Mouse (Mus musculus) gastrocnemius, postnatal 14 days (tissue): Measurements from ENCODE around the gene Gm17521. TPM values are rescaled to one million over a fixed set of nuclear protein-coding genes. Genes with fewer than 3 reads are reported as not detected.
"Not testable (repeated sequence)": the region's sequence is repeated elsewhere in the genome, so short reads cannot be mapped to it uniquely, and the experiment has no call there.

Source experiments
- DNase-seq: peaks from one replicate; pipeline ENCODE4 v3.0.0; 2021; ENCODE audit warnings: mixed read lengths
- intact Hi-C: fragments of 180-260 bp; cut with DNase I; formaldehyde crosslinking; loops from one replicate; pipeline ENCODE4 v1.15.1; 2025; ENCODE audit warnings: low total_unique reads
- long read RNA-seq, 2 experiments: library from polyadenylated mRNA; stranded (forward); transcript quantifications; one replicate each; pipeline ENCODE4 v2.0.0; 2021
- total RNA-seq, 2 experiments: library from RNA; stranded (reverse); gene quantifications; 2 replicates each; pipeline ENCODE4 v1.2.3; 2021

Gene Gm17521
- not detected for total RNA-seq
- long read RNA-seq, experiment 1, result 0 reads
- long read RNA-seq, experiment 2, result 0 reads

DNA sequence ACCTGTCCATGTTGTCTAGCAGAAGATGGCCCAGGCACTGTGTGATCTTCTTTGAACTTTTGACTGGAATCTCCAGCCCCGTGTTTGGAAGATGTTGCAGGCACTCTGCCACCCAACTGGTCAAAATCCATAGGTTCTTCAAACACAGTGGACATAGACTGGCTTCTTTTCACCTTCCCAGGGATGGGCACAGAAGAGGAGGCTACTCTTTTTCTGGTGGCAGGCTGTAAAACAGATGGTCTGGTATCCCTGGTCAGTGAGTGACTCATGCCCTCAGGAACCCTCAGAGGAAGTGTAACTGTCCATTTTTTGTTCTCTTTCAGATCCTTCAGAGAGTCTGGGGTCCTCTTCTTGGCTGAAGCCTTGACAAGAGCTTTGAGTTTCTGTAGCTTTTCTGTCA, at the start of gene Gm17521:
Gm17521 (minus strand) TSS at position 101 of the 400 bp plus-strand sequence.
- DNase-seq, intact Hi-C loops: not testable (repeated sequence)

DNA sequence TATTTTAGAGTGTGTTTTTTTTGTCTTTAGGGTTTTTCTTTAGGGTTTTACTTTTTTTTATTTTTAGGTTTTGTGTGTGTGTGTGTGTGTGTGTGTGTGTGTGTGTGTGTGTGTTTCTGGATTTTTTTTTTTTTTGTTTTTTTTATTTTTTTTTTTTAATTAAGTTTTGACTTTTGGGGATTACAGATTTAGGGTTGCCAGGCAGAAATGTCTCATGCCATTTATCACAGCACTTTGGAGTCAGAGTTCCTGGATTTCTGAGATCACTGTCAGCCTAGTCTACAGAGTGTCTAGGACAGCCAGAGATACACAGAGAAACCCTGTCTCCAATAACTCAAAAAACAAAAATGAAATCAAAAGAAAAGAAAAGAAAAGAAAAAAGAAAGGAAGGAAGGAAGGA, 14.5 kb upstream of the Gm17521 start:
- no peak for DNase-seq
- intact Hi-C loops, result no loop called here

DNA sequence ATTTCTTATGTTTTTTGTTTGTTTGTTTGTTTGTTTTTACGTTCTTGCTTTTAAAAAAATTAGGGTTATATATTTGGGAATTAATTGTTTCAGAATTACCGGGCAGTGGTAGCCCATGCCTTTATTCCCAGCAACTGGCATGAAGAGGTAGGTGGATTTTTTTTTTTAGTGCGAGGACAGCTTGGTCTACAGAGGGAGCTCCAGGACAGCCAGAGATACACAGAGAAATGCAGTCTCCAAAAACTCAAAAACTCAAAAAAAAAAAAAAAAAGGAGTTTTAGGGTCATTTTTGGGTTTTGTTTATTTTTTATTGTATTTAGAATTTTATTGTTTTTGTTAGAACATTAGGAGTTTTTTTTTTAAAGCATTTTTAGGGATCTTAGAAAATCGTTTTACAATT, 14.0 kb upstream of the Gm17521 start:
- DNase-seq, result no peak
- intact Hi-C loops, result no loop called here

Other genes starting within 250 kb of the Gm17521 start
- 1 to 10 TPM; 1.9 to 2.1 TPM for gene Cldn34c1, start 73.8 kb upstream of the Gm17521 start, total RNA-seq
- gene Srsx, start 192.8 kb upstream of the Gm17521 start, total RNA-seq, result not detected
- not detected for gene Gm17577, start 217.2 kb upstream of the Gm17521 start, total RNA-seq